Mouse (Mus musculus): Measurements from ENCODE around the gene Camk1g.

GRCm38 (mm10) chr1:193320398-193320797 is 49.7 kb downstream of the Camk1g start:
- no peak for TF ChIP-seq CTCF (IDR thresholded peaks at IDR 0.05; ENCODE audit: low read depth)
- no peak for TF ChIP-seq EP300 (optimal IDR thresholded peaks at IDR 0.05)

Measured in stomach, postnatal 0 days (tissue).